Mouse (Mus musculus) heart, postnatal 14 days (tissue): ENCODE data around the gene Kbtbd12. TPM values are rescaled to one million over a fixed set of nuclear protein-coding genes. Genes with fewer than 3 reads are reported as not detected.

Experiments
- DNase-seq, 2 experiments: peaks; one replicate each; pipeline ENCODE4 v3.0.0; 2021 to 2022
- intact Hi-C: fragments of 180-260 bp; cut with DNase I; formaldehyde crosslinking; loops from one replicate; pipeline ENCODE4 v1.15.1; 2025
- long read RNA-seq, 2 experiments: library from polyadenylated mRNA; stranded (forward); transcript quantifications; one replicate each; pipeline ENCODE4 v2.0.0; 2021
- total RNA-seq, 2 experiments: library from RNA; stranded (reverse); gene quantifications; 2 replicates each; pipeline ENCODE4 v1.2.3; 2021

The Kbtbd12 gene
- 10 to 100 TPM; 32.7 to 36.1 TPM for total RNA-seq
- long read RNA-seq, experiment 1, transcript Kbtbd12-203 (3 exons, 1,642 nt) = major isoform, 24 of 35 reads
- long read RNA-seq, experiment 1, partial matches to known transcripts = 3 of 35 reads
- long read RNA-seq, experiment 1, other reads (novel, unspliced or antisense) = 8 of 35 reads
- long read RNA-seq, experiment 2, transcript Kbtbd12-203 (3 exons, 1,642 nt) = major isoform, 13 of 23 reads
- long read RNA-seq, experiment 2, partial matches to known transcripts = 3 of 23 reads
- long read RNA-seq, experiment 2, other reads (novel, unspliced or antisense) = 7 of 23 reads

- DNase-seq = no peak
- intact Hi-C loops = no loop called here
These were observed at the start of gene Kbtbd12 for GRCm38 (mm10) chr6:88637611-88638301. Gene Kbtbd12, minus strand, starts transcription at chr6:88637950.

GRCm38 (mm10) chr6:88683380-88684053 is 45.8 kb upstream of the Kbtbd12 start:
- DNase-seq = no peak
- intact Hi-C loops = no loop called here

- no peak for DNase-seq
- intact Hi-C loops = no loop called here
These were observed 43.3 kb upstream of the Kbtbd12 start for GRCm38 (mm10) chr6:88681026-88681425.

GRCm38 (mm10) chr6:88677738-88678137 is 40.0 kb upstream of the Kbtbd12 start:
- intact Hi-C loops = no loop called here
- no peak for DNase-seq

GRCm38 (mm10) chr6:88676753-88677736 is 39.3 kb upstream of the Kbtbd12 start:
- DNase-seq = no peak
- intact Hi-C loops = no loop called here

- no peak for DNase-seq
- intact Hi-C loops = no loop called here
These were observed 38.1 kb upstream of the Kbtbd12 start for GRCm38 (mm10) chr6:88675815-88676214.

GRCm38 (mm10) chr6:88662284-88662683 is 24.5 kb upstream of the Kbtbd12 start:
- intact Hi-C loops = loop anchor here (10.0 kb wide), 1 partner anchor 753 kb away; no protein-coding TSS in a partner anchor
- DNase-seq = no peak

- no peak for DNase-seq
- intact Hi-C loops = loop anchor here (10.0 kb wide), 1 partner anchor 753 kb away; no protein-coding TSS in a partner anchor
These were observed 23.9 kb upstream of the Kbtbd12 start for GRCm38 (mm10) chr6:88661696-88662095.

GRCm38 (mm10) chr6:88647564-88648295 is 10.0 kb upstream of the Kbtbd12 start:
- intact Hi-C loops = loop anchor here (5.0 kb wide), 1 partner anchor 55 kb away; no protein-coding TSS in a partner anchor
- DNase-seq = no peak

- DNase-seq = no peak
- intact Hi-C loops = loop anchor here (5.0 kb wide), 1 partner anchor 58 kb away; no protein-coding TSS in a partner anchor
These were observed 7.0 kb upstream of the Kbtbd12 start for GRCm38 (mm10) chr6:88644786-88645185.

- DNase-seq = no peak
- intact Hi-C loops = no loop called here
These were observed 3.7 kb upstream of the Kbtbd12 start for GRCm38 (mm10) chr6:88641346-88641920.

- intact Hi-C loops = no loop called here
- no peak for DNase-seq
These were observed 2.6 kb upstream of the Kbtbd12 start for GRCm38 (mm10) chr6:88640331-88640730.

GRCm38 (mm10) chr6:88639921-88640320 is 2.2 kb upstream of the Kbtbd12 start:
- intact Hi-C loops = no loop called here
- peak; percentile 13 to 17 for DNase-seq

GRCm38 (mm10) chr6:88639372-88639920 is 1.7 kb upstream of the Kbtbd12 start:
- no peak for DNase-seq
- intact Hi-C loops = no loop called here

GRCm38 (mm10) chr6:88638917-88639316 is 1.2 kb upstream of the Kbtbd12 start:
- intact Hi-C loops = no loop called here
- DNase-seq = no peak

- intact Hi-C loops = no loop called here
- DNase-seq = no peak
These were observed 1.6 kb downstream of the Kbtbd12 start for GRCm38 (mm10) chr6:88635881-88636754.

- no peak for DNase-seq
- intact Hi-C loops = loop anchor here (5.0 kb wide), 1 partner anchor 81 kb away; no protein-coding TSS in a partner anchor
These were observed 6.5 kb downstream of the Kbtbd12 start for GRCm38 (mm10) chr6:88631293-88631692.

GRCm38 (mm10) chr6:88630560-88630959 is 7.2 kb downstream of the Kbtbd12 start:
- no peak for DNase-seq
- intact Hi-C loops = loop anchor here (5.0 kb wide), 1 partner anchor 82 kb away; no protein-coding TSS in a partner anchor
